Mouse (Mus musculus): ENCODE measurements around the gene Prom2.

The Prom2 gene

DNA sequence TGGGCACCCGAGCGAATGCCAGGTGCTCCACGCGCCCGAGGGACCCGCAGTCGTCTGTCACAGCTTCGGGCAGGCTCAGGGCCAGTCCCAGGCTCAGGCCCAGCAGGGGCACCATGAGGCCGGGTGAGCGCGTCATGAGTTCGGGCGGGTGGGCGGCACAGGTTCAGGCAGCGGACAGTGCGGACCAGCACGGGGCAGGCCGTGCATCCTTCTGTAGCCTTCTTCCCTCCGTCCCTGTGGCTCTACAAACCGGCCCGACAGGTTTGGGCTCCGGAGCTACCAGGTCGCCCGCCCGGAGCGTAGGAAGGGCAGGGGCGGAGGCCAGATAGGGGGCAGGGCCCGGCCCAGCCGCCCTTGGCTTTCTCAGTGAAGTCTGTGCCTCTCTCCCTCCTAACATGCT, at the start of gene Prom2:
TSS of gene Prom2 (minus strand) at position 283 of the 400 bp plus-strand sequence.
- DNase-seq: peak; percentile 56

DNA sequence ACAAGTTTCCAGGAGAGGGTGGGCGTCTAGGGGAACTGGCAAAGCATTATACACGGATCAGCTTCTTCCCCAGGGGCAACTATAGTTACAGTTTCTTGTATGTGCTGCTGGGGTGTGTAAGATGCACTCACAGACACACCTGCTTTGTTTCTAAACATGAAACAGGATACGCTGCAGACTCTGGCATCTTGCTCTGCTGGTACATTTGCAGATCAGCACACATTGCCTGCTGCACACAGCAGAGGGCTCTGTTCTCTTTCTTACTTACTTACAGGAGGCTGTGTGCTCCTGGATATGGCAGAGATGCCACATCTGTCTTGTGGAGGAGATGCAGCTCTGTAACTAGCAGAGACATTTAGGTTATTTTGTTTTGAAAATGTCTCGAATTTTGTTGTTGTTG, 49.6 kb upstream of the Prom2 start:
- peak; percentile 28 for DNase-seq

DNA sequence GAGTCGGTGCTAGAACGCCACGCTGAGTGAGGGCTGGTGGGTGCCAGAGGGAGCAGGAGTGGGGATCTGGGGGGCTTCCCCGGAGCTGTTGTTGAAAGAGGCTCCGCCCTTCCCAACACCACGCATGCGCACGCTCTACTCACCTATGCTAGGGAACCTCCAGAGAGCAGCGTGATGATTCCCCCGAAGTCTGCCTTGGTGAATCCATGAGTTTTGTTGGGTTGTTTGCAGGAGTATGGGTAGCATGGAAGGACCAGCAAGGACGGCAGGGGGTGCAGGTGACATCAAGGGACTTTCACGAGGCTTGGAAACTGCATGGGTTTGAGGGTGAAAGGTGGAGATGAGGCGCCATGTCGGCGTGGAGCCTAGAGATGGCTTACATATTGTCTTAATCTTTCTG, 48.9 kb upstream of the Prom2 start:
- no peak for DNase-seq

DNA sequence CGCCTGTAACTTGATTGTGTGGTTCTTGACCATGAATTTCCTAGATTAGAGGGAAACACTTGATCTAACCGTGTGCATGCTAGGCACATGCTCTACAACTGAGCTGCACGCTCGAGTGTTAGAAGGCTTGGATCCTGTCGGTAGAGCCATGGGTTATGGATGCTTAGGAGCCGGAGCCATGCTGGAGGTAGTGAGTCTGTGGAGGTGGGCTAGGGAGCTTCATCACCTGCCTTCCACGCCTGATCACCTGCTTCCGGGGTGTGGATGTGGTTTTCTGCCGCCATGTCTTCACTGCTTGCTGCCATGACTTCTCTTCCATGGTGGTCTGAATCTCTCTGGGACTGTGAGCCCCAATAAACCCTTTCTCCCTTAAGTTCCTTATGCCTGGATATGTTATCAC, 47.6 kb upstream of the Prom2 start:
- DNase-seq: no peak

DNA sequence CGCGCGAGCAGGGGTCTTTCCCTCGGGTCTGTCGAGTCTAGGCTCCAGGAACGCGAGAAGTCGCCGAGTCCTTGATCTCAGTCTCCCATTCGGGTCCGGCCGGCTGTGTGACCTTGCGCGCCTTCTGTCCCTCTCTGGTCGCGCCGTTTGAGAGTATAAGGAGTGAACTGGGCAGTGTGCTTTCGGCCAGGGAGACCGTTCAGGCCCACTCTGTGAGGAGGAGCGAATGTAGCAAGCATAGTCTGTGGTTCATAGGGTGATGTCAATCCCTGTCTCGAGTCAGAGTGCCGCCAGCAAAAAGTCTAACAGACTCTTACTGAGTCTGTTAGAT, 46.2 kb upstream of the Prom2 start:
- no peak for DNase-seq

DNA sequence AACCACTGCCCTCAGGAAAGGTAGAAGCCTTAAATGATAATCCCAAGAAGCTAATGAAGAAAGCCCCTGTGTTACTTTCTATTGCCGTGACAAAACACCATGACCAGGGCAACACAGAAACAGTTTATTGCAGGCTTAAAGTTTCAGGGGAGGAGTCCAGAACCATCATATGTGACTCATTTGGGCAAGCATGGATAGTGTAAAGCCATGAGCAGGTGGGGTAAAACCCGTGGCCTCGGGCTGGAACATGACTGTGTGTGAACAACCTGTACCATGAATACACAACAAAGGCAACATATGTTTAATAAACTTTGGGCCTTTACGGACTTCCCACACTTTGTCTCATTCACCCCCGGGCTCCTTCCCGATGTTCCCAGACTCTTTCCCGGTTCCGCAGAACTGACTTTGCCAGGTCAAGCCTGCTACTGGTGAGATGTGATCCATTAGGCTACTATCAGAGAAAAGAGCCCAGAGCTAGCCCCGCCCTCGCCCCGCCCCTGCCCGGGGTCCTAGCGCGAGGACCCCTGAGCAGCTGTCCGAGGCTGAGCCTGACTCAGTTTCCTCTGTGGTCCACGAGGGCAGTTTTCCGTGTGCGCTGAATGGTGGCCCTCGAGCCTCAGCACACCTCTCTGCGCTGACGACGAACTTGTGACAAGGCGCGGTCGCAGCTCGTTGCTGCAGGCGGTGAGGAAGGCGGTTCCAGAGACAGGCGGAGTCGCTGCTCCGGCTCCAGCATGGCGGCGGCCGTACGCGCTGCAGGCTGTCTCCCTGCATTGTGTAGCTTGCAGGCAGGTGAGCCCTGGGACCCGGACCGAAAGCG, 45.6 kb upstream of the Prom2 start, which contains the start of the genes Zfp661 and Mrps5:
TSS of gene Zfp661 (minus strand) at position 401 of the 820 bp plus-strand sequence.
TSS of gene Mrps5 (plus strand) at position 529 of the 820 bp plus-strand sequence.
- peak; percentile 91 for DNase-seq

DNA sequence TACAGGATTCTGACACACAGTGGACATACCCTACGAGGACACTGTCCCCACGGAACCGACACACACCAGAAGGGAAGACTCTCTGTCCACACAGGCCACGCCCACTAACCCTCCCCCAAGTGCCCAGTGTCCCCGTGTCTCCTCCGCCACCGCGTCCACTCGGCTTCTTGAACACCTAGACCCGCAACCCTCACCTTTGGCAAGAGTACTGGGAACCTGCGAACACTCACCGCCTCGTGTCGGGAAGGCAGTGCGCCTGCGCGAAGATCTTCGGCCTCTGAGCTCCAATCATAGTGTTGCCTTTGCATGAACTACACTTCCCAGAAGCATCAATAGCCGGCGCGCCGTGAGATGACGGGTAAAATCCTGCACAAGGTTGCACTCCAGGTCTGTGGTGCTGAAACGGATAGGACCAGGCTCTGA, 43.2 kb upstream of the Prom2 start:
- DNase-seq: peak; percentile 96

DNA sequence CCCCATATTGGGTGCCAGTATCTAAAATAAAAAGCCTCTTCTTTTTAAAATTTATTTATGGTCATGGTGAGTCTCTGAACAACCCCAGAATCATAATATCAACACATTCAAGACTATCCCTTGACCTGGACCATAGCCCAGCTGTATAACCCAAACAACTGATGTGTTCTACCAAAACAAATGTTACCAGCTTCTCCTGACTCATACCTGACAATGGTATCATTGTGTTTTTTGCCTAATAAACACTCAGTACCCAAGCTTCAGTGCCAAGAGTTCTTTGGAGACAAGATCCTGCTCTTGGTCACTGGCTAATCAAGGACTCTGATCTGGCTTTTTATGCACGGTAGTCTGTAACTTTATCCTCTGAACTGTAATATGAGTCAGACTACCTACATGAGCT, 32.1 kb upstream of the Prom2 start:
- no peak for DNase-seq

DNA sequence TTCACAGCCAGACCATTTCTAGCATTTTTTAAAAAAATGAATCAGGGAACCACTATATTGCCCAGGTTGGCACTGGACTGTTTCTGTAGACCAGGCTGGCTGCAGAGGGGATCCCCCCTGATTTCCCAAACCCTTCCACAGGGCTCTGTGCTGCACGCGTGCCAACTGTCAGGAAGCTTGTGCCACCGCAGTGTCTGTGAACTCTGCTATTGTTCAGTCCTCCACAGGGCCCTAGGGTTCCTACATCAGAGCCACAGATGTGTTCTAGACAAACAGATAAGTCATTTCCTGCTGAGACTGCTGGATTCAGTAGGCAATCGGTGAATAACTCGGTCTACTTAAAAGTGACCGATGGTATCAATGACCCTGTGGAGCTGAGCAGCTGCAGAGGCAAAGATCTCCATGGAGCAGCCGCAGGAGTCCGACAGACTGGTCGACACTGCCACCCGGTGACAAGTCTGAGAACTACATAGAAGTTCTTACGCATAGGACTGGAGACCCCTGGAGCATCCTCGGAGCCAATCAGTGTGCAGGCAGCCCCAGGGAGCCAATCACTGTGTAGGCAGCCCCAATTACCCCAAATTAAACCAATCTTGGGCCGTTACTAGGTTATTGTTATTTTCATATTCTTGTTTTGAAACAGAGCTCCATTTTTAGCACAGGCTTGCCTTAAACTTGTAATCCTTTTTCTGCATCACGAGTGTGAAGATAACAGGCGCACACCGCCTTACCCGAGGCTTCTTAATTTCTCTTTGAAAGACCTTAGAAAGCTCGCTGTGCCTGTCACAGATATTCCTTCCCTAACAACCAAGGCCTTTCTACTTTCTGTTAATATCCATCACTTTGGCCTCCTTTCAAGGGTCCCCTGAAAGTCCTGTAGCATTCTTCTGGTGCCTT, 18.1 kb upstream of the Prom2 start:
- peak; percentile 91 for DNase-seq

DNA sequence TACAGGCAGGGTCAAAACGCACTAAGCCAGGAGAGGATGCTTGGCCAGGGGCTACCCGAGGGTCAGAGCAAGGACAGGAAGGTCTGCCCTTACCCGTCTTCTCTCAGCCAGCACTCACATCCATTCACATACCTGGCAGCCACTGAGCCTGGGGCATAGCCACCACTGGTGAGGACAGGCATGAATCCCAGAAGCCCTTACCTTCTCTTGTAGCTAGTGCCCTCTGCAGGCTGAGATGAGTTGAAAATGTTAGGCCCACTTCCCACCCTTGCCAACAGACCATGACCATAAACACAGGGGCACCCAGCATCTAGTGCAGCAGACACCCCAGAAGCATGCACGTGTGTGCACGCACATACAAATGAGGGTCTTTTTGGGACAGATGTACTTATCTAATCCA, 9.8 kb upstream of the Prom2 start:
- peak; percentile 32 for DNase-seq

DNA sequence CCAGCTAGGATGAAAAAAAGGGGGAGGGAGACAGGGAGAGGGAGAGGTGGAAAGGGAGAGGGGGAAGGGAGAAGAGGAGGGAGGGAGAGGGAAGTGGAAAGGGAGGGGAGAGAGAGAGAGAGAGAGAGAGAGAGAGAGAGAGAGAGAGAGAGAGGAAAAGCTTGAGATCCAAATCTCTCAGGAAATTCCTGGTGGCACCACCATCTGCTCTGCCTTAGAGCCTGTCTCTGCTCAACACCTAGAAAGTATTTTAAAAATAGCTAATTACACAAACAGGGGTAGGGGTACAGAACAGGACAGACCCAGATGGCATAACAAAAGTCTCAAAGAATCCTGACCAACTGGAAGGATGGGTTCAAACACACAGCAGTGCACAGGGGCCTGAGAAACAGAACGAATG, 9.2 kb upstream of the Prom2 start:
- DNase-seq: no peak

DNA sequence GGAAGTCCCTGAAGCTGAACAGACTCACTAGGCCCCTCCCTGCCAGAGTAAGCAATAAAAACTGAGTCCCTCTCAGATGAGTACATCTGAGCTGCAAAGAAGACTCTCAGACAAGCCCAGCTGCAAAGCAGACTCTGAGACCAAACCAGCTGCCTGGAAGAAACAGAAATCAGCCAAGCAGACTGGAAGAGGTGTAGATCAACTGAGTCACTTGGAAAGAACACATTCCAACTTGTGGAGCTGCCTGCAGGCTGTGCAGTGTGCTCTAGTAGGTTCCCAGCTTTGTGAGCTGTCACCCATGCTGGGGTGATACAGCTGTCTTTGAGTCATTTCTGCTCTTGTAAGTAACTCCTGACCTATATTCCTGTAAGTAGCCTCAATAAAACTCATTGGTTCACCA, 8.4 kb upstream of the Prom2 start:
- no peak for DNase-seq

DNA sequence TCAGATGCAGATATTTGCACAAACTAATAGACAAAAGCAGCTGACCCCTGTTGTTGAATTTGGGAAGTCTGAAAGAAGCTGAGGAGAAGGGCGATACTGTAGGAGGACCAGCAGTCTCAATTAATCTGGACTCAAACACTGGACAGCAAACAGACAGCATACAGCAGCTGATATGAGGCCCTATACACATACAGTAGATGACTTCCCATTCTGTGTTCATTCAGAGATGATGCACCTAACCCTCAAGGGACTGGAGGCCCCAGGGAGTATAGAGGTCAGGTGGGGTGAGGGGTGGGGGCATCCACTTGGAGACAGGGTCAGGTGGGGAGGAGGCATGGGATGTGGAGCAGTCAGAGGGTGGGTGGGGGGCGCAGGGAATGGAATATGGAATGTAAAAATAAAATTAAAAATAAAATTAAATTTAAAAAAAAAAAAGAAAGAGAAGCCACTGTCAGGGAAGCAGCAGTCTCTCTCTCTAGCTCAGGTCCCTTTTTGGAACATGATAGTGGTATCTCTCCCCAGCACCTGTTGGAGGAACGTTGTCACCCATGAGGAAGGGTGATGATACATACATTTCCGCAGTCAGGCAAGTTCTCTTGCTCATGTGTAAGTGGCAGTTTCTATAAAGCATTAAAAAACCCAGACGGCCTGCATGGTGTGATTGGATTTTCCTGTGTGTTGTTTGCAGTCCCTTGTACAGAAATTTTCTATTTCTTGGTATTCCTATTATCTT, 7.2 kb upstream of the Prom2 start:
- no peak for DNase-seq

DNA sequence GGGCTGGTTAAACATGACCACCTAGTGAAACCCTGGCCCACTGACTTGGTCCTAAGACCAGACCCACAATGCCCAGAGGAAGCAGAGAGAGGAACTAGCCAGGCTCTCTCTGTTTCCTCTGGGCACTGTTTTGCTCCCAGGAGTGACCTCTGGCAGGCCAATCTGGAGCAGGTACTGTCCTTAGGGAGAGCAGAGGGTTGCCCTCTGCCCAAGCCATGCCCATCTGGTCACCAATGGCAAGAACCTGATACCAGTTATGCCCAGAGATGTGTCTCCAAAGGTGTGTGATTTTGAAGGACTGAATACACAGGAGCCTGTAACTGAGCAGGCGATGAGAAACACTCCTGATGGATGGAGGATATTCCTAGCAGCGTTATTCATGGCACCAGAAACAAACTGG, 430 bp upstream of the Prom2 start:
- DNase-seq: no peak

DNA sequence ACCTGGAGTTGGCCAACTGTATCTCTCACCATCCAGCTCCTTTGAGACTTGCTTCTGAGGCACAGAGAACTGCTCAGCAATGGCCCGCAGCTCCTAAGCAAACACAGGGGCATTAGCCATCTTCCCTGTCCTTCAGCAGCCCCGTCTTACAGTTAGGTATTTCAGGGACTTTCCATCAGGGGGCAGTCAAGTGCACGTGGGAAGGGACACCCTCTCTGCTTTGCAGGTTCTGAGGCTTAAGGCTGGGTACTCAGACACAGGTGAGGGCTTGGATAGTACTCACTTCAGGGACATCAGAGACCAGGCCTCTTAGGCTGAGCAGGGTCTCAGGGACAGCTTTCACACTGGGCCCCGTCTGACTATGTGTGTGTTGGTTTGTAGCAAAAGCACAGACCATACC, 1.8 kb downstream of the Prom2 start:
- peak; percentile 6 for DNase-seq

DNA sequence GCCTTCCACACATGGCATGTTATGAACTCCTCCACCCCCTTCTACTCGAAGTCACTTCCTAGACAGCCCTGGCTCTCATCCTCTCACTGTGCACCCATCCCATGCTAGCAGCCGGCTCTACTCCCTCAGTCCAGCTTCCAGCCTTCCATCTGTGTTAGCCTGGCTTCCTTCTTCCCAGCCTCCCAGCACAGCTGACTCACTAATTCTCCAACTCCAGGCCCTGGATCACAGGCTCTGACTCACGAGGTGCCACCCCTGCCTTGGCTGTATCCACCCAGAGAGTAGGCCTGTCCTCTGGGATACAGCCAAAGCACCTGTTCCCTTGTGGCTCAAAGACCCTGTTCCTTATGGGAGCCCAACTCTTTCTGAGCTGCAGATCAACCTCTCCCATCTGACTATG, 3.7 kb downstream of the Prom2 start:
- no peak for DNase-seq

DNA sequence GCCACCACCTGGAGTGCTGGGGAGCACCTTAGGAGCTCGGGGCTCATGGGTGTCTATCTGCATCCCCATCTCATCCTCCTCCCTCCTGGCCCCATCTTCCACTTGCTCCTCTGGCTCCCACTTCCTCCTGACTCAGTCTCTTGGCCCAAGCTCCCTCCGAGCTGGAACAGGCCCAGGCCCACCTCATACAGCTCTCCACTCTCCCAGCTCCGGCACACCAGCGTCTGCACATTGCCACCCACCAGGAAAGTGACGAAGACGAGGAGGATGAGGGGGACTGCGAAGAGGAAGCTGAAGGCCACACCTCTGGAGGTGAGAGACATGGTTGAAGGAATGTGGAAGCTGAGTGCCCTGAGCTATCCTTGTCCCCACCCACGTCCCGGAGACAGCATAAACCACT, 5.9 kb downstream of the Prom2 start:
- no peak for DNase-seq

DNA sequence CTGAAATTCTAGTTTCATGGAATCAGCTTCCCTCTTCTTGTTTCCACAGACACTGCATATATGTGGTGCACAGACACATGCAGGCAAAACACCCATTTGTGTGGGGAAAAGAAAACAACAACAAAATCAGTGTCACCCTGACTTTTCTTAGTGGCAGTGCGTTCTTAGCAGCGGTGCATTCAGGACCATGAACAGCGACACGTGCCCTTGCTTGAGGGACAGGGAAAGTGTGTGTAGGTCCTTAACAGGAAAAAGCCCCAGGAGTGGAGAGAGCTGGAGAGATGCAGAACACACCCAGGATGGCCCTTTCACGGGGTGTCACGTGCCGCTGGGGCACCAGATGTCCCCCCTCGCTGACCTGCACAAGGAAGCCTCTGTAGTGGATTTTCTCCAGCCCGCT, 8.9 kb downstream of the Prom2 start:
- DNase-seq: peak; percentile 24

DNA sequence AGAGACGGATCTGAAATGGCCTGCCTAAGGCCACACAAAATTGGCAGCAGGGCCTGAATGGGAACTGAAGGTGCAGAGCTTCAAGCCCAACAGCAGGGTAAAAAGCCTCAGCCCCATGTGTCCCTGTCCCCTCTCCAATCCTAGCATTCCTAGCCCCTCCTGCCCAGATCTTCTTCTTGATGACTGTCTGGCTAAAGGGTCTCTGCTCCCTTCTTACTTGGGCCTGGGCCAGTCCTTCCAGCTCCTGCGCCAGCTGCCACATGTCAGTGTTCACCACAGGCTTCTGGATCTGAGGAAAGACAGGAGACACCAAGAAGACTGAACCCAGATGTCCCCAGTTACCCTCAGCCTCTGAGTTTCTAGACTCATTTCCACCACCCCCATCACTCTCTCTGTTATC, 9.7 kb downstream of the Prom2 start:
- no peak for DNase-seq

DNA sequence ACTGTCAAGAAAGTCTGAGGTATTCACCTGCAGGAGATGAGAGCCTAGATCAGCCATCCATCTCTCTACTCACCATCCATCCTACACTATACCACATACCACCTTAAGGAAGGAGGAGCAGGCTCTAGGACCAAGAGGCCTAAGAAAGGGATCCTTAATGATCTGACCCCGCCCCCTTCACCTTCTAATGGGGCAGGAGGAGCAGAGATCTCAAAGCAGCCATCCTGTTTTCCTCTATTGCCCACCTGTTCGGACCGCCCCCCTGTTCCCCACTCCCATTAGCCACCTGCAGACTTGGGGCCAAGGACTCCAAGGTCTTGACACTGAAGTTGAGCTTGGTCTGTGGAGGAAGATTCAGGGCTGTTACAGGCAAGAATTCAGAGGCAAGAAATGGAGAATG, 10.8 kb downstream of the Prom2 start:
- DNase-seq: no peak

DNA sequence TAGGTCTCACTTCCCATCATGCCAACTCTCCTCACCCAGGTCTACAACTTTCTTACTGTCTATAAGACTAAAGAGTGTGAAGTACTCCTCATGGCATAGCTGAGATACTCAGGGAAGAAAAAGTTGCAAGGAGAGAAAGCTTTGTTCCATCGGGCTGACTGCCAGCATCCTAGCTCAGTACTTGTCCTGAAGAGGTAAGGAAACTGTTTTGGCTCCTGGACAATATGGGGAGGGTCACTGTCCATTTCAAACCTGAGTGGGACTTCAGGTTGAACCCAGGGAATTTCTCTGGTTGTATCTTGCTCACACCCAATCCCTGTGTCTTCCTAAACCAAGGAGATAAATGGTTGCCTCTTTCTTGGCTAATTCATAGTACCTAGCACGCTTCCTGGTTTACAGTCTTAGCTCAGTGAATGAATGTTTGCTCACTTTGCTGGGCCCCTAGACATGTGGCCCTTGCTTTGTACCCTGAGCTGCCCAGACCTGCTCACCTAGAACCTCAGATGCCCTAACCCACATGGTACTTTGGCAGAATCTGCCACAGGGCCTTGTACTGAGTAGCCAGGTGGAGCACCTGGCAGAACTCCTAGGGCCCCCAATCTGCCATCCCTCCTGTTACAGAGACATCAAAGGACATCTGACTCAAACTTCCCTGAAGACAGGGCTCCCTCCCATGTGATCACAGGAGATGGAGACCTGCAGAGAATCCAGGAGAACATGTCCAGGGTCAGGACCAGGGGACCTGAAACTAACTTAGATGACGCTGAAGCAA, 16.1 kb downstream of the Prom2 start:
- no peak for DNase-seq

DNA sequence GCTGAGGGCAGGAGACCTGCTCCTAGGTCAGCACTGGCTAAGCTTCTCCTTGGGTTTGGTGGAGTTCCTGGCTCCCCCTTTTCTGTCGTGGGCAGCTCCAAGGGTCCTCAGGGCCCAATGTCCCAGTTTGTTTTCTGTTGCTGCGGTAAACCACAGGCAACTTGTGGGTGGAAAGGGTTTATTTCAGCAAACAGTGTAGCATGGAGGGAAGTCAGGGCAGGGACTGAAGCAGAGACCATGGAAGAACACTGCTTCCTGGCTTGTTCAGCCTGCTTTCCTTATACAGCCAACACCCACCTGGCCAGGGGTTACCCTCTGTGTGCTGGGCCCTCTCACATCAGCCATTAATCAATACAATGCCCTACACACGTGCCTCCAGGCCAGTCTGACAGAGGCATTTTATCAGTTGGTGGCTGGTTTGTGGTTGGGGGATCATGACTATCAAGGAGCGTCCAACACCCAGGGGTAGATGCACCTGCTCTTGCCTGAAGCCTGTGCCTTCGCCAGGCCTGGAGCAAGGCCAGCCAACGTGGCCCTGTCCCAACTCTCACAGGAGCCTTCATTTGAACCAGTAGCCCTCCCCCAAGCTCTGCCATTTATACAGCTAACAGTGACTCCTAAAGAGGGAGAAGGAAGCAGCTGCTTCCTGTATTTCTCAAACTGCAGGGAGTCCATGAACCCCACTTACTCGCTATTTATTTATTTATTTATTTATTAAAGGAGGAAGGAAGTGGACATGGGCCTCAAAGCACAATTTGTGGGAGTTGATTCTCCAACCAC, 17.1 kb downstream of the Prom2 start:
- peak; percentile 46 for DNase-seq

Data from kidney, postnatal 14 days (tissue).